Mouse (Mus musculus): Measurements from ENCODE around the gene Gm21663.
"Not testable (repeated sequence)": the region's sequence is repeated elsewhere in the genome, so short reads cannot be mapped to it uniquely, and the experiment has no call there.

Gene Gm21663

GRCm38 (mm10) chr5:25942281-25942680, at the start of gene Gm21663:
Gm21663 (minus strand) TSS chr5:25942381.
- DNase-seq (ENCODE audit: low read depth), result not testable (repeated sequence)

GRCm38 (mm10) chr5:25988550-25988949, 46.4 kb upstream of the Gm21663 start, which contains the start of gene Gm21698:
Gm21698 (minus strand) TSS chr5:25988650.
- DNase-seq (ENCODE audit: low read depth), result not testable (repeated sequence)

- not testable (repeated sequence) for DNase-seq (ENCODE audit: low read depth)
Observed at GRCm38 (mm10) chr5:25972563-25972962, 30.4 kb upstream of the Gm21663 start, which contains the start of gene Gm21680. Gm21680 (minus strand) TSS chr5:25972663.

GRCm38 (mm10) chr5:25957050-25957449, 14.9 kb upstream of the Gm21663 start:
- DNase-seq (ENCODE audit: low read depth), result not testable (repeated sequence)

GRCm38 (mm10) chr5:25956611-25957010, 14.4 kb upstream of the Gm21663 start:
- not testable (repeated sequence) for DNase-seq (ENCODE audit: low read depth)

- not testable (repeated sequence) for DNase-seq (ENCODE audit: low read depth)
Observed at GRCm38 (mm10) chr5:25954317-25954716, 12.1 kb upstream of the Gm21663 start, which contains the start of gene Gm21671. Gm21671 (minus strand) TSS chr5:25954417.

GRCm38 (mm10) chr5:25945391-25945790, 3.2 kb upstream of the Gm21663 start:
- not testable (repeated sequence) for DNase-seq (ENCODE audit: low read depth)

- DNase-seq (ENCODE audit: low read depth), result peak; percentile 47
Observed at GRCm38 (mm10) chr5:25891321-25891720, 50.9 kb downstream of the Gm21663 start.

GRCm38 (mm10) chr5:25889746-25890382, 52.3 kb downstream of the Gm21663 start:
- DNase-seq (ENCODE audit: low read depth), result no peak

GRCm38 (mm10) chr5:25886708-25887107, 55.5 kb downstream of the Gm21663 start:
- no peak for DNase-seq (ENCODE audit: low read depth)
